Mouse (Mus musculus): Measurements from ENCODE around the gene Agrp. TPM values are rescaled to one million over a fixed set of nuclear protein-coding genes. Genes with fewer than 3 reads are reported as not detected.
A peak's percentile ranks its signal among the peaks of the same experiment; 100 is the strongest.

The Agrp gene
- polyA plus RNA-seq (2015; fragmentation: Nextera tagmentation; extraction: Ambion mirVana), result 1.2 and 1.9 TPM in 2 replicates

DNA sequence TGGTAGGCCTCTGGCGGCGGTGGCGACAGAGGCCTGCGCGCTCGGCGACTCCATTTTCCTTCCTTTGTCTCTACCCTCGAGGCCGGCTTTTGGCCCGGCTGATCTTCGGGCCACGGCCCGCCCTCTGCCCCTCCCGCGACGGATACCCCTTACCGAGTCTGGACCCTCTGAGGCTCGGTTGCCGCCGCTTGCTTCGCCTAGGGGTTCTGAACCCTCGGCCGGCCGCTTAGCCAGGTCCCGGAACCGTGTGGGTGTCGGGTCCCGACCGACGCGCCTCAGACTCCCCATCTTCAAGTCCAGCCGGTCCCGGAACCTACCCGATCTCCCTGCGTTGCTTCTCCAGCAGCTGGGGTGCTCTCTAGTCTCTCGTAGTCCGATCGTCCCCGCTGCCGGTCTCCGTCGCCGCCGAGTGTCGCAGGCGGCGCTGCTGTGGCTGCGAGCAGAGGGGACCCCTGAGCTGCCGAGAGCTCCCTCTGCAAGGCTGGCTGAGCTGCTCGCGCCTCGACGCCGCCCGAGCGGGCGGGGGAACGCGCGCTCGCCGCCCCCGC is at the start of gene Agrp:
Agrp (minus strand) TSS at position 431 of the 548 bp plus-strand sequence.
- H3K9me3 ChIP-seq (replicated peaks), result no peaks in the 10 kb centered on the region
- H3K4me1 ChIP-seq, result peaks cover 39% of the 10 kb centered on the region
- peak within 1 kb of the TSS; percentile 71 for H3K4me3 ChIP-seq (replicated peaks)
- peak within 1 kb of the TSS; percentile 99 for H3K27ac ChIP-seq (replicated peaks)
- H3K27me3 ChIP-seq (replicated peaks), result no peaks in the 10 kb centered on the region
- ATAC-seq (ENCODE audit: low FRiP score), result peak; percentile 56
- H3K9ac ChIP-seq (replicated peaks), result peak within 1 kb of the TSS; percentile 98
- 0 out of 2 replicates have a peak, but pooled peaks cover 3% of the 10 kb centered on the region for H3K36me3 ChIP-seq
- peak within 1 kb of the TSS; percentile 87 for H3K4me2 ChIP-seq
- whole genome bisulfite sequencing, result under 1% methylated on average over 58 of the region's 63 CpGs

DNA sequence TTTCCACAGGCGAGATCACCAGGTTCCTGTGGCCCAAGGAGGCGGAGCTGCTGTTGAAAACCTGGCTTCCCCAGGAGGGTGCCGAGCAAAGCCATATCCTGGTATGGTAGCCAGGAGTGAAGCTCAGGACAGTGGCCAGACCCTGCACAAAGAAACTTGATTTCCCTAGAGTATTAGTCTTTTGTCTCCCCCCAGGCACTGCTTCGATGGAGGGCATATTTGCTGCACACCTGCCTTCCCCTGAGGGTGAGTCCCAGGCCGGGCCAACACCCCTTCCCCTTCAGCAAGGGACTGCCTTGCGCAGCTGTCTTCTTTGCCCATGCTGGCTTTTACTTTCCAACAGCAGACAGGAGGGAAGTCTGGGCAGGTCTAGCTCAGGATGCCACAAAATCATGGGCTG is 49.4 kb upstream of the Agrp start:
- Histone ChIP-seq H3K4me3 (replicated peaks) (no peak overlapping the region), H3K4me2 (no peak overlapping the region), H3K27ac (replicated peaks) (no peak overlapping the region), H3K9me3 (replicated peaks) (no peaks in the 10 kb centered on the region), H3K27me3 (replicated peaks) (no peaks in the 10 kb centered on the region), H3K4me1 (0 out of 2 replicates have a peak, but pooled peaks cover 6% of the 10 kb centered on the region), H3K36me3 (peaks cover 21% of the 10 kb centered on the region), H3K9ac (replicated peaks) (no peak overlapping the region)
- WGBS, result 68% methylated on average over 6 of the region's 6 CpGs
- ATAC-seq (ENCODE audit: low FRiP score), result no peak

DNA sequence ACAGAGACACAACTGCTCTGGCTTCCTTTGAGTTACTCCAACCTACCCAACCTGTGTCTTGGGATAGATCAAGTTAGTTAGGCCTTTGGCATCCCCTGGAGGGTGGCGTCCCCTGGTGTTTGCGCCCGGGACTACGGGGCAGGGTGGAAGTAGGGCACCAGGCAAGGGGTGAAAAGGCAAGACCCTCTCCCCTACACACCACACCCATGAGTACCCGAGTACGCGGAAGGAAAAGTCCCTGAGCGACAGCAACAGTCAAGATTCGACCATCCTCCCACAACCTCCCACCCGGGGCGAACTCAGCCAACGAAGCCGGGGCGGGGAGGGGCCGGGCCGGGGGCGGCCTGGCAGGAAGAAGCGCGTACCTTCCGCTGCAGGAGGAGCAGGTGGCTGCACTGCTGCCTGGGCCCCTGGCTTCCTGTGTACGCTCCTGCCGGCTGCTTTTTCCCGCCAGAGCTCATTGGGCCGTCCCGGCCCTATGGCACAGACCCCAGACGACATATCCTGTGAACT is 48.7 kb upstream of the Agrp start, which contains the start of gene Carmil2:
Carmil2 (plus strand) TSS at position 479 of the 513 bp plus-strand sequence.
- Histone ChIP-seq H3K4me3 (replicated peaks) (no peak within 1 kb of the TSS), H3K4me1 (0 out of 2 replicates have a peak, but pooled peaks cover 6% of the 10 kb centered on the region), H3K36me3 (peaks cover 28% of the 10 kb centered on the region), H3K9me3 (replicated peaks) (no peaks in the 10 kb centered on the region), H3K27me3 (replicated peaks) (no peaks in the 10 kb centered on the region), H3K4me2 (peak within 1 kb of the TSS; percentile 34), H3K27ac (replicated peaks) (no peak within 1 kb of the TSS), H3K9ac (replicated peaks) (no peak within 1 kb of the TSS)
- no peak; the same call in 1 of the 2 replicates for ATAC-seq (ENCODE audit: low FRiP score)
- WGBS, result 16% methylated on average over 26 of the region's 26 CpGs

- ATAC-seq (ENCODE audit: low FRiP score), result no peak
- no peak overlapping the region for H3K9ac ChIP-seq (replicated peaks)
- no peak overlapping the region for H3K27ac ChIP-seq (replicated peaks)
- H3K9me3 ChIP-seq (replicated peaks), result no peaks in the 10 kb centered on the region
- no peaks in the 10 kb centered on the region for H3K27me3 ChIP-seq (replicated peaks)
- H3K4me2 ChIP-seq, result no peak overlapping the region
- no peak overlapping the region for H3K4me3 ChIP-seq (replicated peaks)
- 0 out of 2 replicates have a peak, but pooled peaks cover 6% of the 10 kb centered on the region for H3K4me1 ChIP-seq
- H3K36me3 ChIP-seq, result peaks cover 33% of the 10 kb centered on the region
- 78% methylated on average over 7 of the region's 7 CpGs for WGBS
Observed at GRCm38 (mm10) chr8:105685325-105685724, 48.1 kb upstream of the Agrp start.

DNA sequence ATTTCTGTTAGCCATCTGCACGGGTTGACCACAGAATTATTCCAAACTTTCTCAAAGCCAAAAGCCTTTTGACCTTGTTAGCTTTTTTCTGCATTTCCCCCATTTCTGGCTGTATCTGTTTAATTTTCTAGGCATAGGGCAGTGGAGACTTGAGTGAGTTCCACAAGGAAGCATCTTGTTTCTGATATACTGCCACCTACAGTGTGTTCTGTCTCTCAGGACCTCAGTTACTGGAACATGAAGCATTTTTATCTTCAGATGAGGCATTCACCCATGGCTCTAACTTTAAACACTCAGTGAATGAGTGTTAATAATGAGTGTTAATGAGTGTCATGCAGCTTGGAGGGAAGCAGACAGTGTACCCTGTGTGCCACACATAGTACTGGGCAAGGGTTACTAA is 40.7 kb upstream of the Agrp start:
- H3K4me1 ChIP-seq, result no peaks in the 10 kb centered on the region
- H3K4me2 ChIP-seq, result no peak overlapping the region
- H3K36me3 ChIP-seq, result peaks cover 81% of the 10 kb centered on the region
- ATAC-seq (ENCODE audit: low FRiP score), result no peak
- WGBS, result 94% methylated on average over 1 of the region's 1 CpGs
- H3K27ac ChIP-seq (replicated peaks), result no peak overlapping the region
- H3K4me3 ChIP-seq (replicated peaks), result no peak overlapping the region
- no peaks in the 10 kb centered on the region for H3K9me3 ChIP-seq (replicated peaks)
- no peak overlapping the region for H3K9ac ChIP-seq (replicated peaks)
- H3K27me3 ChIP-seq (replicated peaks), result no peaks in the 10 kb centered on the region

DNA sequence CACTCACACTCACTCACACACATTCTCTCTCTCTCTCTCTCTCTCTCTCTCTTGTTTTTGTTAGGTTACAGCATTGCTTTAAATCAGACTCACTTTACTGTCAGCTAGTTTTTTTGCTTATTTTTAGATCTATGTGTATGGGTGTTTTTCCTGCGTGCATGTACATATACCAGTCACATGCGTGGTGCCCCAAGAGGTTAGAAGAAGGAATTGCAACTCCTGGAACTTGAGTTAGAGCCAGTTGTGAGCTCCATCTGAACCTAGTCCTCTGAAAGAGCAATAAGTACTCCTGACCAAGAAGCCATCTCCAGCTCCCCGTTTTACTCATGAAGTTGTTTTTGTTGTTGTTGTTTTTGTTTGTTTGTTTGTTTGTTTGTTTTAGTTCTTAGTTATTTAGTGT is 24.0 kb upstream of the Agrp start:
- Histone ChIP-seq H3K36me3 (peaks cover 22% of the 10 kb centered on the region), H3K4me2 (no peak overlapping the region), H3K4me3 (replicated peaks) (no peak overlapping the region), H3K27me3 (replicated peaks) (no peaks in the 10 kb centered on the region), H3K27ac (replicated peaks) (no peak overlapping the region), H3K9ac (replicated peaks) (no peak overlapping the region), H3K4me1 (no peaks in the 10 kb centered on the region), H3K9me3 (replicated peaks) (no peaks in the 10 kb centered on the region)
- WGBS, result 79% methylated on average over 3 of the region's 3 CpGs
- ATAC-seq (ENCODE audit: low FRiP score), result no peak

- H3K9me3 ChIP-seq (replicated peaks), result no peaks in the 10 kb centered on the region
- no peak overlapping the region for H3K4me2 ChIP-seq
- H3K36me3 ChIP-seq, result no peaks in the 10 kb centered on the region; the same call in 1 of the 2 replicates
- H3K27me3 ChIP-seq (replicated peaks), result no peaks in the 10 kb centered on the region
- no peak for ATAC-seq (ENCODE audit: low FRiP score)
- H3K9ac ChIP-seq (replicated peaks), result no peak overlapping the region
- H3K4me1 ChIP-seq, result no peaks in the 10 kb centered on the region
- no peak overlapping the region for H3K27ac ChIP-seq (replicated peaks)
- no peak overlapping the region for H3K4me3 ChIP-seq (replicated peaks)
Observed at GRCm38 (mm10) chr8:105657641-105658040, 20.4 kb upstream of the Agrp start.

DNA sequence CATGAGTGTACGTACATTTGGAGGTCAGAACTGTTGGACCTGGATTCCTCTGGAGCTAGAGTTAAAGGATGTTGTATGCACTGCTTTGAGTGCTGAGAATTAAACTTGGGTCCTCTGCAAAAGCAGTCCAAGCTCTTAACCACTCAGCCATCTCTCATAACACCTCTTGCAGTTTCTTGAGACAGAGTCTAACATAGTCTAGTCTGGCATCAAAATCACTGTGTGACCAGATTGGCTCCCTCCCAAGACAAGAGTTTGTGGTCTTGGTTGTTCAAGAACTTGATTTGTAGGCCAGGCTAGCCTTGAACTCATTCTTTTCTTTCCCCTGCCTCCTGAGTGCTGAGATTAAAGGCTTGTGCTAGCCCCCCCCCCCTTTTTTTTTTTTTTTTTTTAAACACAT is 11.7 kb upstream of the Agrp start:
- 95% methylated on average over 1 of the region's 1 CpGs for WGBS
- no peak overlapping the region for H3K4me3 ChIP-seq (replicated peaks)
- ATAC-seq (ENCODE audit: low FRiP score), result no peak
- peaks cover 9% of the 10 kb centered on the region for H3K36me3 ChIP-seq
- H3K9ac ChIP-seq (replicated peaks), result no peak overlapping the region
- no peak overlapping the region for H3K27ac ChIP-seq (replicated peaks)
- H3K9me3 ChIP-seq (replicated peaks), result no peaks in the 10 kb centered on the region
- 0 out of 2 replicates have a peak, but pooled peaks cover 2% of the 10 kb centered on the region for H3K4me1 ChIP-seq
- H3K27me3 ChIP-seq (replicated peaks), result no peaks in the 10 kb centered on the region
- no peak overlapping the region for H3K4me2 ChIP-seq

- H3K27me3 ChIP-seq (replicated peaks), result no peaks in the 10 kb centered on the region
- H3K4me3 ChIP-seq (replicated peaks), result no peak overlapping the region
- ATAC-seq (ENCODE audit: low FRiP score), result no peak
- no peak overlapping the region for H3K4me2 ChIP-seq
- WGBS, result 100% methylated on average over 1 of the region's 1 CpGs
- no peak overlapping the region for H3K27ac ChIP-seq (replicated peaks)
- no peaks in the 10 kb centered on the region for H3K9me3 ChIP-seq (replicated peaks)
- H3K4me1 ChIP-seq, result peaks cover 11% of the 10 kb centered on the region
- peaks cover 13% of the 10 kb centered on the region for H3K36me3 ChIP-seq
- H3K9ac ChIP-seq (replicated peaks), result no peak overlapping the region
Observed at GRCm38 (mm10) chr8:105645205-105645604, 8.0 kb upstream of the Agrp start.

DNA sequence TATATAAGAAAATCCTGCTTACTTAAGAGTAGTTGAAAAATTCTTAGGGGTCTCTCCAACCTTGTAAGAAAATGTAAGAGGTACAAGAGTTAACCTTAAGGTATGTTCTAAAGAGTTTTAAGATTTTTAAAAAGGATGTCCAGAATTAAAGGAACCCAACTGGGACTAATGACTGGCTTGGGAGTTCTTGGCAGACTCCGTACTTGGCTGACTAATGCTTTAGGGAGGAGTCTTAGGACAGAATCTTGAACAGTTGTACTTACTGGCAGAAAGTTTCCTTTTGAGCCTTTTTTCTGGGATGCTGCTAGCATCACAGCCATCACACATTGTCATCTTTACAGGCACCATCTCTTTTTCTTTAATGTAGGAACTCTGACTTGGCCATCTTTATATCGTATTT is 3.3 kb upstream of the Agrp start:
- Histone ChIP-seq H3K27me3 (replicated peaks) (no peaks in the 10 kb centered on the region), H3K36me3 (peaks cover 11% of the 10 kb centered on the region), H3K4me1 (peaks cover 36% of the 10 kb centered on the region), H3K4me3 (replicated peaks) (no peak overlapping the region), H3K4me2 (no peak overlapping the region), H3K9ac (replicated peaks) (no peak overlapping the region), H3K27ac (replicated peaks) (no peak overlapping the region), H3K9me3 (replicated peaks) (no peaks in the 10 kb centered on the region)
- ATAC-seq (ENCODE audit: low FRiP score), result no peak
- 66% methylated on average over 2 of the region's 2 CpGs for WGBS

- Histone ChIP-seq H3K36me3 (peaks cover 7% of the 10 kb centered on the region), H3K9ac (replicated peaks) (no peak overlapping the region), H3K27ac (replicated peaks) (no peak overlapping the region), H3K4me1 (peaks cover 41% of the 10 kb centered on the region), H3K4me3 (replicated peaks) (no peak overlapping the region), H3K9me3 (replicated peaks) (no peaks in the 10 kb centered on the region), H3K4me2 (no peak overlapping the region), H3K27me3 (replicated peaks) (no peaks in the 10 kb centered on the region)
- WGBS, result 72% methylated on average over 1 of the region's 1 CpGs
- ATAC-seq (ENCODE audit: low FRiP score), result no peak
Observed at GRCm38 (mm10) chr8:105639835-105640234, 2.6 kb upstream of the Agrp start.

- H3K36me3 ChIP-seq, result peaks cover 4% of the 10 kb centered on the region
- WGBS, result 90% methylated on average over 4 of the region's 4 CpGs
- peak overlapping the region; percentile 71; the same call in 1 of the 2 replicates for H3K4me3 ChIP-seq (replicated peaks)
- H3K4me1 ChIP-seq, result peaks cover 41% of the 10 kb centered on the region
- peak overlapping the region; percentile 26; the same call in 1 of the 2 replicates for H3K9ac ChIP-seq (replicated peaks)
- no peaks in the 10 kb centered on the region for H3K27me3 ChIP-seq (replicated peaks)
- H3K4me2 ChIP-seq, result peak overlapping the region; percentile 87
- no peak for ATAC-seq (ENCODE audit: low FRiP score)
- H3K9me3 ChIP-seq (replicated peaks), result no peaks in the 10 kb centered on the region
- H3K27ac ChIP-seq (replicated peaks), result no peak overlapping the region; the same call in 1 of the 2 replicates
Observed at GRCm38 (mm10) chr8:105638510-105638909, 1.3 kb upstream of the Agrp start.
